Mouse (Mus musculus): ENCODE data around the gene Rab26. TPM values are rescaled to one million over a fixed set of nuclear protein-coding genes. Genes with fewer than 3 reads are reported as not detected.

The Rab26 gene
- polyA plus RNA-seq, 1 experiment, result 1.2 TPM

GRCm38 (mm10) chr17:24488186-24488661, 45.8 kb downstream of the Rab26 start, which contains the start of gene Caskin1:
TSS of gene Caskin1 (plus strand) at chr17:24488601.
- H3K27me3 ChIP-seq (ENCODE audit: control insufficient read depth, insufficient read depth, low read length), result peaks cover 23% of the 10 kb centered on the region
- H3K4me3 ChIP-seq (ENCODE audit: low read depth, low read length), result peak within 1 kb of the TSS; percentile 69
- peaks cover 6% of the 10 kb centered on the region; the same call in 1 of the 2 replicates for H3K4me1 ChIP-seq (ENCODE audit: control insufficient read depth, insufficient read depth, insufficient read length, low read length)
- no peak within 1 kb of the TSS for H3K27ac ChIP-seq (ENCODE audit: insufficient read depth, low read depth, low read length)
- H3K36me3 ChIP-seq (ENCODE audit: control insufficient read depth, insufficient read depth, low read length), result no peaks in the 10 kb centered on the region
- TF ChIP-seq POLR2A (IDR thresholded peaks at IDR 0.05; ENCODE audit: low read depth, low read length) (no peak), CTCF (IDR thresholded peaks at IDR 0.05; ENCODE audit: extremely low read depth, insufficient read length, insufficient replicate concordance, low read depth, low read length) (no peak)
- WGBS, result 2% methylated on average over 44 of the region's 45 CpGs

GRCm38 (mm10) chr17:24485090-24485860, 48.7 kb downstream of the Rab26 start:
- Histone ChIP-seq H3K36me3 (ENCODE audit: control insufficient read depth, insufficient read depth, low read length) (no peaks in the 10 kb centered on the region), H3K27me3 (ENCODE audit: control insufficient read depth, insufficient read depth, low read length) (peaks cover 23% of the 10 kb centered on the region), H3K27ac (ENCODE audit: insufficient read depth, low read depth, low read length) (no peak overlapping the region), H3K4me3 (ENCODE audit: low read depth, low read length) (no peak overlapping the region), H3K4me1 (ENCODE audit: control insufficient read depth, insufficient read depth, insufficient read length, low read length) (peaks cover 6% of the 10 kb centered on the region; the same call in 1 of the 2 replicates)
- TF ChIP-seq POLR2A (IDR thresholded peaks at IDR 0.05; ENCODE audit: low read depth, low read length), result no peak
- no peak for TF ChIP-seq CTCF (IDR thresholded peaks at IDR 0.05; ENCODE audit: extremely low read depth, insufficient read length, insufficient replicate concordance, low read depth, low read length)
- WGBS, result 54% methylated on average over 11 of the region's 11 CpGs

- Histone ChIP-seq H3K27ac (ENCODE audit: insufficient read depth, low read depth, low read length) (no peak overlapping the region), H3K4me1 (ENCODE audit: control insufficient read depth, insufficient read depth, insufficient read length, low read length) (no peaks in the 10 kb centered on the region; the same call in 1 of the 2 replicates), H3K27me3 (ENCODE audit: control insufficient read depth, insufficient read depth, low read length) (peaks cover 10% of the 10 kb centered on the region), H3K36me3 (ENCODE audit: control insufficient read depth, insufficient read depth, low read length) (no peaks in the 10 kb centered on the region), H3K4me3 (ENCODE audit: low read depth, low read length) (no peak overlapping the region)
- TF ChIP-seq POLR2A (IDR thresholded peaks at IDR 0.05; ENCODE audit: low read depth, low read length), result no peak
- no peak for TF ChIP-seq CTCF (IDR thresholded peaks at IDR 0.05; ENCODE audit: extremely low read depth, insufficient read length, insufficient replicate concordance, low read depth, low read length)
- WGBS, result 91% methylated on average over 3 of the region's 3 CpGs
Observed at GRCm38 (mm10) chr17:24483495-24483894, 50.5 kb downstream of the Rab26 start.

- H3K36me3 ChIP-seq (ENCODE audit: control insufficient read depth, insufficient read depth, low read length), result peaks cover 10% of the 10 kb centered on the region
- H3K4me3 ChIP-seq (ENCODE audit: low read depth, low read length), result no peak overlapping the region
- no peak for TF ChIP-seq POLR2A (IDR thresholded peaks at IDR 0.05; ENCODE audit: low read depth, low read length)
- TF ChIP-seq CTCF (IDR thresholded peaks at IDR 0.05; ENCODE audit: extremely low read depth, insufficient read length, insufficient replicate concordance, low read depth, low read length), result no peak
- WGBS, result 83% methylated on average over 20 of the region's 20 CpGs
- H3K27ac ChIP-seq (ENCODE audit: insufficient read depth, low read depth, low read length), result no peak overlapping the region
- H3K4me1 ChIP-seq (ENCODE audit: control insufficient read depth, insufficient read depth, insufficient read length, low read length), result peaks cover 14% of the 10 kb centered on the region
- H3K27me3 ChIP-seq (ENCODE audit: control insufficient read depth, insufficient read depth, low read length), result no peaks in the 10 kb centered on the region
Observed at GRCm38 (mm10) chr17:24481027-24481815, 52.8 kb downstream of the Rab26 start.

GRCm38 (mm10) chr17:24480201-24480826, 53.7 kb downstream of the Rab26 start:
- Histone ChIP-seq H3K27ac (ENCODE audit: insufficient read depth, low read depth, low read length) (no peak overlapping the region), H3K36me3 (ENCODE audit: control insufficient read depth, insufficient read depth, low read length) (peaks cover 20% of the 10 kb centered on the region), H3K4me1 (ENCODE audit: control insufficient read depth, insufficient read depth, insufficient read length, low read length) (peaks cover 14% of the 10 kb centered on the region), H3K27me3 (ENCODE audit: control insufficient read depth, insufficient read depth, low read length) (no peaks in the 10 kb centered on the region), H3K4me3 (ENCODE audit: low read depth, low read length) (no peak overlapping the region)
- WGBS, result 72% methylated on average over 3 of the region's 3 CpGs
- TF ChIP-seq CTCF (IDR thresholded peaks at IDR 0.05; ENCODE audit: extremely low read depth, insufficient read length, insufficient replicate concordance, low read depth, low read length), result no peak
- TF ChIP-seq POLR2A (IDR thresholded peaks at IDR 0.05; ENCODE audit: low read depth, low read length), result no peak

- Histone ChIP-seq H3K27me3 (ENCODE audit: control insufficient read depth, insufficient read depth, low read length) (no peaks in the 10 kb centered on the region), H3K27ac (ENCODE audit: insufficient read depth, low read depth, low read length) (no peak overlapping the region), H3K4me1 (ENCODE audit: control insufficient read depth, insufficient read depth, insufficient read length, low read length) (peaks cover 15% of the 10 kb centered on the region), H3K36me3 (ENCODE audit: control insufficient read depth, insufficient read depth, low read length) (peaks cover 25% of the 10 kb centered on the region), H3K4me3 (ENCODE audit: low read depth, low read length) (no peak overlapping the region)
- TF ChIP-seq POLR2A (IDR thresholded peaks at IDR 0.05; ENCODE audit: low read depth, low read length), result no peak
- no peak for TF ChIP-seq CTCF (IDR thresholded peaks at IDR 0.05; ENCODE audit: extremely low read depth, insufficient read length, insufficient replicate concordance, low read depth, low read length)
- WGBS, result 23% methylated on average over 1 of the region's 1 CpGs
Observed at GRCm38 (mm10) chr17:24479431-24479830, 54.6 kb downstream of the Rab26 start.
